Mouse (Mus musculus) C2C12 (cell line): Measurements from ENCODE around the gene Sdk1.

Experiments used
- CEBPB ChIP-seq: IDR thresholded peaks from one replicate; pipeline ENCODE4 v1.6.1; 2011; ENCODE audit warnings: low read depth, mild to moderate bottlenecking, control low read depth, moderate library complexity
- CTCF ChIP-seq: IDR thresholded peaks from one replicate; pipeline ENCODE4 v1.5.1; 2011; ENCODE audit not compliant: control insufficient read depth, insufficient read depth, insufficient read length
- FOSL1 ChIP-seq: IDR thresholded peaks from one replicate; pipeline ENCODE4 v1.8.0; 2011; ENCODE audit warnings: mild to moderate bottlenecking, low read length; ENCODE audit not compliant: poor library complexity, insufficient read depth, severe bottlenecking
- MAX ChIP-seq: IDR thresholded peaks from one replicate; pipeline ENCODE4 v1.6.1; 2011; ENCODE audit warnings: mild to moderate bottlenecking, control low read depth
- MYOD1 ChIP-seq: IDR thresholded peaks from one replicate; pipeline ENCODE4 v1.6.1; 2011; ENCODE audit warnings: low read depth; ENCODE audit not compliant: control insufficient read depth, insufficient read length
- USF1 ChIP-seq: IDR thresholded peaks from one replicate; pipeline ENCODE4 v1.6.1; 2011; ENCODE audit warnings: low read depth, mild to moderate bottlenecking, control low read depth, moderate library complexity

- TF ChIP-seq CTCF (no peak), CEBPB (no peak), USF1 (no peak), FOSL1 (no peak), MYOD1 (no peak), MAX (no peak)
These were observed 820.5 kb downstream of the Sdk1 start for GRCm38 (mm10) chr5:142061781-142062180.
